Mouse (Mus musculus): ENCODE results near the gene N4bp3.
"Not testable (repeated sequence)": the region's sequence is repeated elsewhere in the genome, so short reads cannot be mapped to it uniquely, and the experiment has no call there.

The N4bp3 gene

GRCm38 (mm10) chr11:51653736-51654135 lies 3.1 kb upstream of the N4bp3 start:
- no peak for DNase-seq (ENCODE audit: low read depth, low spot score)

GRCm38 (mm10) chr11:51652889-51653418 lies 2.3 kb upstream of the N4bp3 start:
- DNase-seq (ENCODE audit: low read depth, low spot score), result no peak

GRCm38 (mm10) chr11:51650261-51650660 lies 381 bp downstream of the N4bp3 start:
- DNase-seq (ENCODE audit: low read depth, low spot score), result no peak

- DNase-seq (ENCODE audit: low read depth, low spot score), result no peak
Measured at GRCm38 (mm10) chr11:51649889-51650199, 798 bp downstream of the N4bp3 start.

GRCm38 (mm10) chr11:51649111-51649888 lies 1.3 kb downstream of the N4bp3 start:
- no peak for DNase-seq (ENCODE audit: low read depth, low spot score)

GRCm38 (mm10) chr11:51648566-51648965 lies 2.1 kb downstream of the N4bp3 start:
- no peak for DNase-seq (ENCODE audit: low read depth, low spot score)

GRCm38 (mm10) chr11:51646751-51647667 lies 3.6 kb downstream of the N4bp3 start:
- DNase-seq (ENCODE audit: low read depth, low spot score), result no peak

- DNase-seq (ENCODE audit: low read depth, low spot score), result no peak
Measured at GRCm38 (mm10) chr11:51646245-51646644, 4.4 kb downstream of the N4bp3 start.

- no peak for DNase-seq (ENCODE audit: low read depth, low spot score)
Measured at GRCm38 (mm10) chr11:51645293-51645692, 5.3 kb downstream of the N4bp3 start.

GRCm38 (mm10) chr11:51644217-51644616 lies 6.4 kb downstream of the N4bp3 start:
- DNase-seq (ENCODE audit: low read depth, low spot score), result peak; percentile 52

GRCm38 (mm10) chr11:51643761-51644160 lies 6.9 kb downstream of the N4bp3 start:
- no peak for DNase-seq (ENCODE audit: low read depth, low spot score)

- DNase-seq (ENCODE audit: low read depth, low spot score), result no peak
Measured at GRCm38 (mm10) chr11:51643202-51643601, 7.4 kb downstream of the N4bp3 start.

GRCm38 (mm10) chr11:51640748-51641147 lies 9.9 kb downstream of the N4bp3 start:
- no peak for DNase-seq (ENCODE audit: low read depth, low spot score)

GRCm38 (mm10) chr11:51638497-51638896 lies 12.1 kb downstream of the N4bp3 start:
- DNase-seq (ENCODE audit: low read depth, low spot score), result no peak

GRCm38 (mm10) chr11:51637971-51638414 lies 12.6 kb downstream of the N4bp3 start:
- DNase-seq (ENCODE audit: low read depth, low spot score), result no peak

GRCm38 (mm10) chr11:51636323-51636684 lies 14.3 kb downstream of the N4bp3 start:
- DNase-seq (ENCODE audit: low read depth, low spot score), result peak; percentile 57

GRCm38 (mm10) chr11:51635525-51636322 lies 14.9 kb downstream of the N4bp3 start, which contains the start of gene Rmnd5b:
TSS of gene Rmnd5b (minus strand) at chr11:51635896.
- peak; percentile 85 for DNase-seq (ENCODE audit: low read depth, low spot score)

- DNase-seq (ENCODE audit: low read depth, low spot score), result no peak
Measured at GRCm38 (mm10) chr11:51635127-51635524, 15.5 kb downstream of the N4bp3 start.

- no peak for DNase-seq (ENCODE audit: low read depth, low spot score)
Measured at GRCm38 (mm10) chr11:51633721-51634120, 16.9 kb downstream of the N4bp3 start.

GRCm38 (mm10) chr11:51633200-51633599 lies 17.4 kb downstream of the N4bp3 start:
- DNase-seq (ENCODE audit: low read depth, low spot score), result not testable (repeated sequence)

GRCm38 (mm10) chr11:51632130-51632753 lies 18.4 kb downstream of the N4bp3 start:
- no peak for DNase-seq (ENCODE audit: low read depth, low spot score)
